Mouse (Mus musculus) forebrain, embryonic 11.5 days (tissue): ENCODE measurements around the gene Gm20388. TPM values are rescaled to one million over a fixed set of nuclear protein-coding genes. Genes with fewer than 3 reads are reported as not detected.

Experiments used
- ATAC-seq: fragments of 200-750 bp; cut with Nextera tagmentation; replicated peaks from 2 replicates; pipeline ENCODE4 v1.8.0; 2017; ENCODE audit warnings: moderate TSS enrichment; ENCODE audit not compliant: low FRiP score
- DNase-seq: peaks from one replicate; pipeline ENCODE4 v3.0.0-alpha.2; 2017; ENCODE audit warnings: low spot score
- H3K27ac ChIP-seq: fragments of 300-500 bp; sonication (generic); 2 replicates; pipeline ENCODE4 v1.5.1; 2014; ENCODE audit warnings: low read depth, low read length
- H3K27me3 ChIP-seq: fragments of 300-500 bp; sonication (generic); 2 replicates; pipeline ENCODE4 v1.6.1; 2014; ENCODE audit warnings: mild to moderate bottlenecking, low read length, mixed read lengths; ENCODE audit not compliant: control insufficient read depth, insufficient read depth
- H3K36me3 ChIP-seq: fragments of 300-500 bp; sonication (generic); 2 replicates; pipeline ENCODE4 v1.6.1; 2014; ENCODE audit warnings: mild to moderate bottlenecking, low read length, moderate library complexity, mixed read lengths; ENCODE audit not compliant: control insufficient read depth, insufficient read depth
- H3K4me1 ChIP-seq: fragments of 300-500 bp; sonication (generic); replicated peaks from 2 replicates; pipeline ENCODE4 v1.6.1; 2014; ENCODE audit warnings: low read length, mixed read lengths; ENCODE audit not compliant: control insufficient read depth, insufficient read depth
- H3K4me2 ChIP-seq: fragments of 300-500 bp; sonication (generic); 2 replicates; pipeline ENCODE4 v1.6.1; 2014; ENCODE audit warnings: low read depth, mild to moderate bottlenecking, low read length, moderate library complexity, mixed read lengths; ENCODE audit not compliant: severe bottlenecking
- H3K4me3 ChIP-seq: fragments of 300-500 bp; sonication (generic); 2 replicates; pipeline ENCODE4 v1.5.1; 2014; ENCODE audit warnings: low read depth, low read length
- H3K9ac ChIP-seq: fragments of 300-500 bp; sonication (generic); 2 replicates; pipeline ENCODE4 v1.6.1; 2014; ENCODE audit warnings: low read length
- H3K9me3 ChIP-seq: fragments of 300-500 bp; sonication (generic); 2 replicates; pipeline ENCODE4 v1.6.1; 2016; ENCODE audit warnings: low read length, mixed read lengths; ENCODE audit not compliant: control insufficient read depth
- WGBS: fragments of 180-500 bp; shearing (Covaris S2); extraction: QIAGEN DNeasy Blood & Tissue Kit; methylation state at CpG from one replicate; pipeline ENCODE4 v1.1.7; 2014; 5-methylcytosine and 5-hydroxymethylcytosine counted together
- polyA plus RNA-seq: library from polyadenylated mRNA; unstranded; fragments of >200 nt; fragmentation: Nextera tagmentation; extraction: Ambion mirVana; gene quantifications from 2 replicates; pipeline ENCODE4 v1.2.1, GENCODE M21; 2014

Gm20388 gene
- polyA plus RNA-seq, 1 experiment from 2014 or later, result not detected

GRCm38 (mm10) chr8:121966110-121966509 is 2055.5 kb downstream of the Gm20388 start:
- Histone ChIP-seq H3K4me3 (no peak overlapping the region), H3K27ac (no peak overlapping the region), H3K36me3 (no peaks in the 10 kb centered on the region), H3K9me3 (no peaks in the 10 kb centered on the region), H3K9ac (no peak overlapping the region; the same call in 1 of the 2 replicates), H3K4me1 (peaks cover 22% of the 10 kb centered on the region), H3K27me3 (no peaks in the 10 kb centered on the region), H3K4me2 (no peak overlapping the region)
- ATAC-seq, result no peak
- WGBS, result 69% methylated on average over 5 of the region's 5 CpGs
- no peak for DNase-seq

GRCm38 (mm10) chr8:121966714-121967448 is 2056.2 kb downstream of the Gm20388 start:
- H3K4me1 ChIP-seq, result peaks cover 22% of the 10 kb centered on the region
- H3K27me3 ChIP-seq, result no peaks in the 10 kb centered on the region
- WGBS, result 25% methylated on average over 7 of the region's 7 CpGs
- peak overlapping the region; percentile 21; the same call in 1 of the 2 replicates for H3K4me2 ChIP-seq
- DNase-seq, result no peak
- no peak overlapping the region for H3K4me3 ChIP-seq
- H3K27ac ChIP-seq, result no peak overlapping the region
- peak overlapping the region; percentile 7; the same call in 1 of the 2 replicates for H3K9ac ChIP-seq
- peak; percentile 55 for ATAC-seq
- H3K9me3 ChIP-seq, result no peaks in the 10 kb centered on the region
- no peaks in the 10 kb centered on the region for H3K36me3 ChIP-seq

GRCm38 (mm10) chr8:121967977-121968376 is 2057.3 kb downstream of the Gm20388 start:
- Histone ChIP-seq H3K4me1 (peaks cover 22% of the 10 kb centered on the region), H3K4me3 (no peak overlapping the region), H3K27me3 (no peaks in the 10 kb centered on the region), H3K27ac (no peak overlapping the region), H3K36me3 (no peaks in the 10 kb centered on the region), H3K9me3 (no peaks in the 10 kb centered on the region), H3K9ac (no peak overlapping the region), H3K4me2 (no peak overlapping the region)
- DNase-seq (no peak), ATAC-seq (no peak)
- 51% methylated on average over 4 of the region's 4 CpGs for WGBS

GRCm38 (mm10) chr8:121968542-121968941 is 2057.9 kb downstream of the Gm20388 start:
- Histone ChIP-seq H3K27me3 (no peaks in the 10 kb centered on the region), H3K27ac (no peak overlapping the region), H3K4me3 (no peak overlapping the region), H3K9ac (no peak overlapping the region), H3K9me3 (no peaks in the 10 kb centered on the region), H3K36me3 (no peaks in the 10 kb centered on the region), H3K4me2 (no peak overlapping the region), H3K4me1 (peaks cover 22% of the 10 kb centered on the region)
- WGBS, result 79% methylated on average over 4 of the region's 4 CpGs
- ATAC-seq, result no peak
- no peak for DNase-seq

GRCm38 (mm10) chr8:121970225-121970624 is 2059.6 kb downstream of the Gm20388 start:
- H3K4me2 ChIP-seq, result no peak overlapping the region
- no peaks in the 10 kb centered on the region for H3K9me3 ChIP-seq
- H3K4me3 ChIP-seq, result no peak overlapping the region
- H3K27ac ChIP-seq, result no peak overlapping the region
- H3K4me1 ChIP-seq, result peaks cover 22% of the 10 kb centered on the region
- ATAC-seq (no peak), DNase-seq (no peak)
- no peaks in the 10 kb centered on the region for H3K27me3 ChIP-seq
- no peaks in the 10 kb centered on the region for H3K36me3 ChIP-seq
- H3K9ac ChIP-seq, result no peak overlapping the region
- WGBS, result 91% methylated on average over 8 of the region's 8 CpGs

- H3K4me2 ChIP-seq, result no peak overlapping the region
- H3K9ac ChIP-seq, result no peak overlapping the region
- peaks cover 15% of the 10 kb centered on the region for H3K4me1 ChIP-seq
- ATAC-seq (no peak), DNase-seq (no peak)
- H3K27ac ChIP-seq, result no peak overlapping the region
- WGBS, result 83% methylated on average over 17 of the region's 17 CpGs
- no peaks in the 10 kb centered on the region for H3K9me3 ChIP-seq
- peaks cover 3% of the 10 kb centered on the region; the same call in 1 of the 2 replicates for H3K36me3 ChIP-seq
- no peak overlapping the region for H3K4me3 ChIP-seq
- H3K27me3 ChIP-seq, result no peaks in the 10 kb centered on the region
These were observed 2060.9 kb downstream of the Gm20388 start for GRCm38 (mm10) chr8:121971488-121972058.

- peaks cover 3% of the 10 kb centered on the region; the same call in 1 of the 2 replicates for H3K36me3 ChIP-seq
These were observed 2063.3 kb downstream of the Gm20388 start for GRCm38 (mm10) chr8:121973906-121974305.

GRCm38 (mm10) chr8:121977819-121978590 is 2067.4 kb downstream of the Gm20388 start:
- H3K9me3 ChIP-seq, result no peaks in the 10 kb centered on the region
- ATAC-seq, result no peak
- H3K4me2 ChIP-seq, result no peak overlapping the region
- no peaks in the 10 kb centered on the region for H3K4me1 ChIP-seq
- H3K9ac ChIP-seq, result no peak overlapping the region
- DNase-seq, result no peak
- peaks cover 3% of the 10 kb centered on the region; the same call in 1 of the 2 replicates for H3K36me3 ChIP-seq
- 72% methylated on average over 8 of the region's 8 CpGs for WGBS
- no peaks in the 10 kb centered on the region for H3K27me3 ChIP-seq
- no peak overlapping the region for H3K27ac ChIP-seq
- H3K4me3 ChIP-seq, result no peak overlapping the region

More at GRCm38 (mm10) chr8:121973906-121974305, 2063.3 kb downstream of the Gm20388 start:
- Histone ChIP-seq H3K9me3 (no peaks in the 10 kb centered on the region), H3K4me1 (0 out of 2 replicates have a peak, but pooled peaks cover 1% of the 10 kb centered on the region), H3K27ac (no peak overlapping the region), H3K4me3 (no peak overlapping the region), H3K4me2 (no peak overlapping the region), H3K9ac (no peak overlapping the region), H3K27me3 (no peaks in the 10 kb centered on the region)
- whole genome bisulfite sequencing, result 90% methylated on average over 28 of the region's 28 CpGs
- no peak for ATAC-seq
- no peak for DNase-seq
